Mouse (Mus musculus) myocyte (in vitro differentiated cells): Measurements from ENCODE around the gene Abcc4.

ENCODE experiments used
- CEBPB ChIP-seq: IDR thresholded peaks from 2 replicates; pipeline ENCODE4 v1.6.1; 2011; ENCODE audit warnings: mild to moderate bottlenecking, moderate library complexity; ENCODE audit not compliant: poor library complexity, insufficient read depth, severe bottlenecking
- E2F4 ChIP-seq: IDR thresholded peaks from one replicate; pipeline ENCODE4 v1.6.1; 2011; ENCODE audit warnings: mild to moderate bottlenecking, control low read depth, moderate library complexity; ENCODE audit not compliant: insufficient read depth
- MAX ChIP-seq: IDR thresholded peaks from one replicate; pipeline ENCODE4 v1.6.1; 2011; ENCODE audit warnings: low read depth, mild to moderate bottlenecking, control low read depth
- POLR2A ChIP-seq: IDR thresholded peaks from one replicate; pipeline ENCODE4 v1.6.1; 2011; ENCODE audit warnings: low read depth, mild to moderate bottlenecking, control low read depth, moderate library complexity; ENCODE audit not compliant: insufficient read length
- SRF ChIP-seq: IDR thresholded peaks from one replicate; pipeline ENCODE4 v1.6.1; 2011; ENCODE audit warnings: low read depth; ENCODE audit not compliant: control insufficient read depth, insufficient read length

DNA sequence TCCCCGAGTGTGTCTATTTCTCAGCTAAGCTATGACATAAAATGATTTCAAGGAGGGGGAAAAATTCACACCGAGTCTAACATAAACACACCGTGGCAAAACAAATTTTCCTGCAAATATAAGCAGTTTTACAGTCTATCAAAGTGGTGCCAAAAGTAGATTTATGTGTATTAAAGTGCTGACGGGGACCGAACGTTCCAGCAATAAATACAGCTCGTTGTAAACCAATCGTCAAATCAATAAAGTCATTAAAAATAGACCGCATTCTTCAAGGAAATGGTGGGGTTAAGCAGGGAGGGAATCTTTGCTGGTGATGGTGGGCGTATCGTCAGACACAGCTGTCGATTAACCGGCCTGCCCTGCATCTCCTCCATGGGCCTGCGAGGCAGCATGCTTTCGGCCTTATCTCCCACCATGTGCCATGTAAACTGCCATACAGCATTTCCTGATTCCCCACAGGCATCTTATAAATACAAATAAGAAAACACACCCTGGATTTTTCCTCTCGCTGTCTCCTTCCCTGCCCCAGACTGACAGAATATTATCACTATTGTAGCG lies 137.8 kb downstream of the Abcc4 start:
- TF ChIP-seq POLR2A (no peak), SRF (no peak), E2F4 (no peak), CEBPB (no peak), MAX (no peak)
